Mouse (Mus musculus) heart, adult 8-10 months (tissue): ENCODE results near the gene Nup153. TPM values are rescaled to one million over a fixed set of nuclear protein-coding genes. Genes with fewer than 3 reads are reported as not detected.

Experiments used
- DNase-seq: peaks from one replicate; pipeline ENCODE4 v3.0.0; 2022; ENCODE audit warnings: low spot score
- total RNA-seq, 4 experiments: library from RNA; stranded (reverse); gene quantifications; 2 replicates each; pipeline ENCODE4 v1.2.4; 2022

Gene Nup153
- total RNA-seq, 4 experiments from 2014 or later = 29.5 to 40.6 (median 36.0) TPM

GRCm38 (mm10) chr13:46669620-46670271 is 58.0 kb downstream of the Nup153 start:
- no peak for DNase-seq

DNA sequence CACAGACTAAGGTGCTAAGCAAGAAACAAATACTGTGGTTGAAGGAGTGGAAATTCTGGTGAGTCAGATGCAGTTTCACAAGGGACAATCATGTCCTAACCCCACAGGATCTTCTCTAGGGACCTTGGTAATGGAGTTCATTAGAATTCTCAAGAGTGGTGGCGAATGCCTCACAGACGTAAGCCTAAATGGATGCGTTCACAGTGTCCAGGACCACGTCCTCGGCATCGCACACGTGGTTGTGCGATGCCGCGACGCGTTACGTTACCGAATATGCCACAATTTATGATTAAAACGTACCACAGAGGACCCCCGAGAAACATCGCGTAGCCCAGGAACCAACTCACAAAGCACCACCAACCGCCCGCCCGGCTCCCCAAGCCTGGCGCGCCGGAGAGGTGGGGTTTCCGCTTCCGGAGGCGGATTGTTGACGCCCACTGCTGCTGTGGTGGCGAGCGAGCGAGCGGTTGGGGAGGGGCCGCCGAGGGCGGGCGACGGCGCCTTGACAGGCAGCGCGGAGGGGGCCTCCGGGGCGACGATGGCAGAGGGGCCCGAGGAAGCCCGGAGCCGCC is 58.6 kb downstream of the Nup153 start, which contains the start of gene Fam8a1:
Gene Fam8a1 (plus strand): TSS at position 475 of the 572 bp plus-strand sequence.
- DNase-seq = peak; percentile 90

DNA sequence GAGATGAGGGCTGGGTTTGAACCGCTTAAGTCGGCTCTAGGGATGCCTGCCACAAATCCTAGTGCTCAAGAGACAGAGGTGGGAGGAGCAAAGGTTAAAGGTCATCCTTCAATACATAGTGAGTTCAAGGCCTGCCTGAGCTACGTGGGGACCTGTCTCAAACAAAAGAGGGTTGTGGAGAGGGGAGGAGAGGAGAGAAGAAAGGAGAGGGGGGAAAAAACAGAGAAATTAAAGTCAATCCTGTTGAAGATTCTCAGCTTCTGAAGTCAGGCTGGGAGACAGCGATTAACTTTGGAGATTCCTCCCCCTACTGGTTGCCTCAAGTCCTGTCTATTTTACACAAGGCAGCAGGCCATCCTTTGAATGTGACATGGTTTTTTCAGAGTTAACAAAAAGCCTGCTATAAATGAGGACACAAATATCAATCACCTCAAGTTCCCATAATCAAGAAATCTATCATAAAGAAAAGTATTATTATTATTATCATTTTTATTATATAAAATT is 64.2 kb downstream of the Nup153 start:
- no peak for DNase-seq

- no peak for DNase-seq
Observed at GRCm38 (mm10) chr13:46659211-46659610, 68.5 kb downstream of the Nup153 start.

- no peak for DNase-seq
Observed at GRCm38 (mm10) chr13:46654566-46654965, 73.2 kb downstream of the Nup153 start.

- no peak for DNase-seq
Observed at GRCm38 (mm10) chr13:46653671-46654070, 74.1 kb downstream of the Nup153 start.

GRCm38 (mm10) chr13:46652671-46653070 is 75.1 kb downstream of the Nup153 start:
- DNase-seq = no peak

DNA sequence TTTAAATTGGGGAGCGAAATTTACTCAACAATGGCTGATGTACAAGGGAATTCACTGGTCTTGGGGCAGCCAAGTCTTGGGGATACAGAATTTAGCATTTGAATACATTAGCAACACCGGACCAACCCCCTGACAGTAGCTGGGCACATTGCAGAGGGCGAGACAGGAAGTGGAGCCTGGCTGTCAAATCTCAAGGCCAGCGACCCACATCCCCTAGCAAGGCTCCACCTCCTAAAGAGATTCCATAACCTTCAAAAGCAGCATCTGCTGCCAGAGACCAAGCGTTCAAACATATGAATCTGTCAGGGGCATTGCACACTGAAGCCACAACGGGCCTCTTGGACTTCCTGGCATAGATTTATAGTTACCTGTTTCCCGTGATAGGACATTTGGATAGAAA is 75.9 kb downstream of the Nup153 start:
- no peak for DNase-seq

GRCm38 (mm10) chr13:46645476-46645875 is 82.3 kb downstream of the Nup153 start:
- no peak for DNase-seq

- DNase-seq = no peak
Observed at GRCm38 (mm10) chr13:46644175-46644574, 83.6 kb downstream of the Nup153 start.

- DNase-seq = no peak
Observed at GRCm38 (mm10) chr13:46642318-46642717, 85.4 kb downstream of the Nup153 start.

- no peak for DNase-seq
Observed at GRCm38 (mm10) chr13:46640608-46641468, 86.9 kb downstream of the Nup153 start.

DNA sequence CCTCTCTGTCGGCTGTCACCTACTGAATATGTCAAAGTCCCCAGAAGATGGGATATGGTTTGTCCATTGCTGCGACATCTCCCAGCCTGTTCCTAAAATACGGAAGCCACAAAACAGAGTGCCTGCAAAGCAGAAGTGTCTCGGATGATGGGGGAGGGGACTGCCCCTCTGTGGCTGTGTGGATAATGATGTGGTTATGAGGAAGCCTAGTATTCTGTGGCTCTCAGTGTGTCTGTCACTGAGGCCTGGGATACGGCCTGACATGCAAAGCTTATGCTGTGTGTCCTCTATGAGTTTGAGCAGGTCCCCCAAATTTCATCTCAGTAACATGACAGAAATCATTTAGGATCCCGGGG is 93.6 kb downstream of the Nup153 start:
- no peak for DNase-seq

GRCm38 (mm10) chr13:46633320-46634132 is 94.2 kb downstream of the Nup153 start:
- DNase-seq = no peak

- DNase-seq = no peak
Observed at GRCm38 (mm10) chr13:46632796-46633195, 94.9 kb downstream of the Nup153 start.

Other genes with a start within 250 kb of the Nup153 start
- 100 to 1,000 TPM; 137 to 160 (median 155) TPM for gene Cap2, start 226.1 kb downstream of the Nup153 start, total RNA-seq
- 10 to 100 TPM; 29.3 to 37.5 (median 33.3) TPM for gene Fam8a1, start 58.4 kb downstream of the Nup153 start, total RNA-seq
- gene Kif13a, start 201.9 kb upstream of the Nup153 start, total RNA-seq = 100 to 1,000 TPM; 113 to 126 (median 121) TPM